Mouse (Mus musculus) limb, embryonic 12.5 days (tissue): Measurements from ENCODE around the gene Sh3bgrl2. TPM values are rescaled to one million over a fixed set of nuclear protein-coding genes. Genes with fewer than 3 reads are reported as not detected.

ENCODE experiments used
- ATAC-seq: fragments of 200-750 bp; cut with Nextera tagmentation; 2 replicates; pipeline ENCODE4 v1.8.0; 2017; ENCODE audit warnings: low read depth, moderate TSS enrichment; ENCODE audit not compliant: insufficient number of reproducible peaks, insufficient read depth, low FRiP score, low TSS enrichment
- H3K27ac ChIP-seq: fragments of 300-500 bp; sonication (generic); 2 replicates; pipeline ENCODE4 v1.5.1; 2016; ENCODE audit warnings: mild to moderate bottlenecking, moderate library complexity
- H3K27me3 ChIP-seq: fragments of 300-500 bp; sonication (generic); 2 replicates; pipeline ENCODE4 v1.6.1; 2016; ENCODE audit warnings: mild to moderate bottlenecking, moderate library complexity
- H3K36me3 ChIP-seq: fragments of 300-500 bp; sonication (generic); 2 replicates; pipeline ENCODE4 v1.6.1; 2016; ENCODE audit warnings: mild to moderate bottlenecking, moderate library complexity
- H3K4me1 ChIP-seq: fragments of 300-500 bp; sonication (generic); replicated peaks from 2 replicates; pipeline ENCODE4 v1.6.1; 2016
- H3K4me2 ChIP-seq: fragments of 300-500 bp; sonication (generic); 2 replicates; pipeline ENCODE4 v1.6.1; 2016; ENCODE audit warnings: mild to moderate bottlenecking, moderate library complexity
- H3K4me3 ChIP-seq: fragments of 300-500 bp; sonication (generic); replicated peaks from 2 replicates; pipeline ENCODE4 v1.5.1; 2016; ENCODE audit warnings: mild to moderate bottlenecking
- H3K9ac ChIP-seq: fragments of 300-500 bp; sonication (generic); replicated peaks from 2 replicates; pipeline ENCODE4 v1.6.1; 2016; ENCODE audit warnings: mild to moderate bottlenecking, moderate library complexity
- H3K9me3 ChIP-seq: fragments of 300-500 bp; sonication (generic); 2 replicates; pipeline ENCODE4 v1.6.1; 2016; ENCODE audit warnings: mild to moderate bottlenecking, moderate library complexity
- WGBS: fragments of 180-500 bp; shearing (Covaris S2); methylation state at CpG from one replicate; pipeline ENCODE4 v1.1.7; 2016; 5-methylcytosine and 5-hydroxymethylcytosine counted together
- polyA plus RNA-seq: library from polyadenylated mRNA; unstranded; fragments of >200 nt; fragmentation: Nextera tagmentation; extraction: Ambion mirVana; gene quantifications from 2 replicates; pipeline ENCODE4 v1.2.1, GENCODE M21; 2016

Gene Sh3bgrl2
- polyA plus RNA-seq, 1 experiment from 2014 or later = 9.6 TPM

- ATAC-seq = 0 out of 2 replicates have a peak, but pooled peaks have one; percentile 56
- peak overlapping the region; percentile 29 for H3K4me2 ChIP-seq
- H3K4me3 ChIP-seq = no peak overlapping the region
- H3K9ac ChIP-seq = no peak overlapping the region
- peak overlapping the region; percentile 81 for H3K27ac ChIP-seq
- H3K4me1 ChIP-seq = peaks cover 54% of the 10 kb centered on the region
- 2% methylated on average over 7 of the region's 7 CpGs for WGBS
- H3K9me3 ChIP-seq = no peaks in the 10 kb centered on the region
- no peaks in the 10 kb centered on the region for H3K36me3 ChIP-seq
- H3K27me3 ChIP-seq = no peaks in the 10 kb centered on the region
Observed at GRCm38 (mm10) chr9:83635997-83636396, 87.9 kb downstream of the Sh3bgrl2 start.

GRCm38 (mm10) chr9:83643139-83643538 lies 95.0 kb downstream of the Sh3bgrl2 start:
- Histone ChIP-seq H3K27ac (no peak overlapping the region), H3K4me3 (no peak overlapping the region), H3K4me1 (peaks cover 35% of the 10 kb centered on the region), H3K36me3 (no peaks in the 10 kb centered on the region), H3K4me2 (no peak overlapping the region), H3K9me3 (no peaks in the 10 kb centered on the region), H3K27me3 (no peaks in the 10 kb centered on the region), H3K9ac (no peak overlapping the region)
- ATAC-seq = 0 out of 2 replicates have a peak, but pooled peaks have one; percentile 32
- 57% methylated on average over 4 of the region's 4 CpGs for WGBS

GRCm38 (mm10) chr9:83643833-83644232 lies 95.7 kb downstream of the Sh3bgrl2 start:
- H3K27me3 ChIP-seq = no peaks in the 10 kb centered on the region
- H3K4me1 ChIP-seq = peaks cover 33% of the 10 kb centered on the region
- H3K4me2 ChIP-seq = no peak overlapping the region
- no peak overlapping the region for H3K27ac ChIP-seq
- WGBS = 52% methylated on average over 4 of the region's 4 CpGs
- no peak for ATAC-seq
- no peak overlapping the region for H3K4me3 ChIP-seq
- no peaks in the 10 kb centered on the region for H3K9me3 ChIP-seq
- H3K36me3 ChIP-seq = no peaks in the 10 kb centered on the region
- H3K9ac ChIP-seq = no peak overlapping the region

GRCm38 (mm10) chr9:83646215-83646614 lies 98.1 kb downstream of the Sh3bgrl2 start:
- Histone ChIP-seq H3K4me3 (no peak overlapping the region), H3K9ac (no peak overlapping the region), H3K9me3 (no peaks in the 10 kb centered on the region), H3K4me2 (no peak overlapping the region), H3K36me3 (no peaks in the 10 kb centered on the region), H3K4me1 (peaks cover 17% of the 10 kb centered on the region), H3K27ac (no peak overlapping the region), H3K27me3 (no peaks in the 10 kb centered on the region)
- ATAC-seq = no peak
- 79% methylated on average over 2 of the region's 2 CpGs for WGBS

- no peak overlapping the region for H3K27ac ChIP-seq
- no peak overlapping the region for H3K4me3 ChIP-seq
- H3K9ac ChIP-seq = no peak overlapping the region
- H3K27me3 ChIP-seq = no peaks in the 10 kb centered on the region
- no peaks in the 10 kb centered on the region for H3K36me3 ChIP-seq
- H3K9me3 ChIP-seq = no peaks in the 10 kb centered on the region
- no peak overlapping the region for H3K4me2 ChIP-seq
- no peak for ATAC-seq
- peaks cover 17% of the 10 kb centered on the region for H3K4me1 ChIP-seq
- 93% methylated on average over 5 of the region's 5 CpGs for WGBS
Observed at GRCm38 (mm10) chr9:83646691-83647090, 98.6 kb downstream of the Sh3bgrl2 start.

- H3K27me3 ChIP-seq = no peaks in the 10 kb centered on the region
- H3K36me3 ChIP-seq = no peaks in the 10 kb centered on the region
- no peak overlapping the region for H3K4me3 ChIP-seq
- WGBS = 30% methylated on average over 7 of the region's 7 CpGs
- no peaks in the 10 kb centered on the region for H3K9me3 ChIP-seq
- no peak overlapping the region for H3K4me2 ChIP-seq
- H3K4me1 ChIP-seq = peaks cover 16% of the 10 kb centered on the region
- ATAC-seq = no peak
- H3K9ac ChIP-seq = no peak overlapping the region
- peak overlapping the region; percentile 32 for H3K27ac ChIP-seq
Observed at GRCm38 (mm10) chr9:83647919-83648705, 100.0 kb downstream of the Sh3bgrl2 start.

- 39% methylated on average over 3 of the region's 3 CpGs for WGBS
Observed at GRCm38 (mm10) chr9:83648733-83649132, 100.6 kb downstream of the Sh3bgrl2 start.

GRCm38 (mm10) chr9:83652015-83652414 lies 103.9 kb downstream of the Sh3bgrl2 start:
- H3K4me2 ChIP-seq = no peak overlapping the region
- WGBS = 80% methylated on average over 13 of the region's 13 CpGs
- no peaks in the 10 kb centered on the region for H3K27me3 ChIP-seq
- no peak overlapping the region for H3K27ac ChIP-seq
- H3K9ac ChIP-seq = no peak overlapping the region
- no peak overlapping the region for H3K4me3 ChIP-seq
- ATAC-seq = no peak
- peaks cover 6% of the 10 kb centered on the region for H3K4me1 ChIP-seq
- H3K9me3 ChIP-seq = 0 out of 2 replicates have a peak, but pooled peaks cover 5% of the 10 kb centered on the region
- no peaks in the 10 kb centered on the region for H3K36me3 ChIP-seq

More at GRCm38 (mm10) chr9:83648733-83649132, 100.6 kb downstream of the Sh3bgrl2 start:
- H3K27ac ChIP-seq = 0 out of 2 replicates have a peak overlapping the region, but pooled peaks have one; percentile 23
- ATAC-seq = no peak
- H3K27me3 ChIP-seq = no peaks in the 10 kb centered on the region
- peaks cover 11% of the 10 kb centered on the region for H3K4me1 ChIP-seq
- no peaks in the 10 kb centered on the region for H3K9me3 ChIP-seq
- H3K4me2 ChIP-seq = no peak overlapping the region
- no peaks in the 10 kb centered on the region for H3K36me3 ChIP-seq
- no peak overlapping the region for H3K9ac ChIP-seq
- H3K4me3 ChIP-seq = no peak overlapping the region

GRCm38 (mm10) chr9:83652590-83653172 lies 104.6 kb downstream of the Sh3bgrl2 start:
- Histone ChIP-seq H3K4me1 (peaks cover 4% of the 10 kb centered on the region), H3K36me3 (no peaks in the 10 kb centered on the region), H3K27ac (no peak overlapping the region), H3K9ac (no peak overlapping the region), H3K4me3 (no peak overlapping the region), H3K9me3 (0 out of 2 replicates have a peak, but pooled peaks cover 5% of the 10 kb centered on the region), H3K27me3 (no peaks in the 10 kb centered on the region), H3K4me2 (no peak overlapping the region)
- 23% methylated on average over 15 of the region's 15 CpGs for WGBS
- ATAC-seq = no peak

- H3K4me3 ChIP-seq = no peak overlapping the region
- no peak overlapping the region for H3K9ac ChIP-seq
- no peak for ATAC-seq
- 0 out of 2 replicates have a peak, but pooled peaks cover 5% of the 10 kb centered on the region for H3K9me3 ChIP-seq
- no peak overlapping the region for H3K4me2 ChIP-seq
- no peak overlapping the region for H3K27ac ChIP-seq
- H3K36me3 ChIP-seq = no peaks in the 10 kb centered on the region
- no peaks in the 10 kb centered on the region for H3K27me3 ChIP-seq
- WGBS = 68% methylated on average over 5 of the region's 5 CpGs
- no peaks in the 10 kb centered on the region for H3K4me1 ChIP-seq
Observed at GRCm38 (mm10) chr9:83654601-83655000, 106.5 kb downstream of the Sh3bgrl2 start.

- H3K27me3 ChIP-seq = no peaks in the 10 kb centered on the region
- ATAC-seq = no peak
- H3K36me3 ChIP-seq = no peaks in the 10 kb centered on the region
- no peak overlapping the region for H3K4me3 ChIP-seq
- H3K9me3 ChIP-seq = peaks cover 8% of the 10 kb centered on the region; the same call in 1 of the 2 replicates
- H3K27ac ChIP-seq = no peak overlapping the region
- H3K4me1 ChIP-seq = no peaks in the 10 kb centered on the region
- no peak overlapping the region for H3K4me2 ChIP-seq
- no peak overlapping the region for H3K9ac ChIP-seq
- 18% methylated on average over 8 of the region's 8 CpGs for WGBS
Observed at GRCm38 (mm10) chr9:83656960-83657651, 109.0 kb downstream of the Sh3bgrl2 start.
